Mouse (Mus musculus) layer of hippocampus, adult 8-10 months (tissue): Measurements from ENCODE around the gene Snx29. TPM values are rescaled to one million over a fixed set of nuclear protein-coding genes. Genes with fewer than 3 reads are reported as not detected.

ENCODE experiments used
- DNase-seq, 2 experiments: peaks; one replicate each; pipeline ENCODE4 v3.0.0; 2022; ENCODE audit warnings: low spot score in 2 of 2
- total RNA-seq, 4 experiments: library from RNA; stranded (reverse); gene quantifications; 2 replicates each; pipeline ENCODE4 v1.2.4; 2022

Gene Snx29
- total RNA-seq, 4 experiments from 2014 or later: 23.8 to 32.9 (median 29.4) TPM

GRCm38 (mm10) chr16:11772318-11772717 is 449.6 kb downstream of the Snx29 start:
- DNase-seq: no peak

- DNase-seq: no peak
These were observed 451.6 kb downstream of the Snx29 start for GRCm38 (mm10) chr16:11774321-11774720.

- DNase-seq: no peak
These were observed 453.8 kb downstream of the Snx29 start for GRCm38 (mm10) chr16:11776528-11776927.

- no peak for DNase-seq
These were observed 455.5 kb downstream of the Snx29 start for GRCm38 (mm10) chr16:11778191-11778590.

GRCm38 (mm10) chr16:11778715-11779460 is 456.2 kb downstream of the Snx29 start:
- peak; percentile 50 to 62 for DNase-seq

GRCm38 (mm10) chr16:11782082-11782481 is 459.4 kb downstream of the Snx29 start:
- DNase-seq: no peak

GRCm38 (mm10) chr16:11783337-11783736 is 460.6 kb downstream of the Snx29 start:
- DNase-seq: no peak

- DNase-seq: no peak
These were observed 461.6 kb downstream of the Snx29 start for GRCm38 (mm10) chr16:11784354-11784753.

- DNase-seq: no peak
These were observed 463.1 kb downstream of the Snx29 start for GRCm38 (mm10) chr16:11785806-11786205.

- no peak for DNase-seq
These were observed 467.8 kb downstream of the Snx29 start for GRCm38 (mm10) chr16:11790476-11790875.

GRCm38 (mm10) chr16:11793391-11793790 is 470.7 kb downstream of the Snx29 start:
- DNase-seq: no peak

GRCm38 (mm10) chr16:11794628-11795027 is 471.9 kb downstream of the Snx29 start:
- DNase-seq: no peak

- no peak for DNase-seq
These were observed 473.2 kb downstream of the Snx29 start for GRCm38 (mm10) chr16:11795758-11796460.

- no peak for DNase-seq
These were observed 479.3 kb downstream of the Snx29 start for GRCm38 (mm10) chr16:11801960-11802539.

Other genes with a start within 250 kb of the Snx29 start
- 10 to 100 TPM; 27.5 to 31.0 (median 29.2) TPM for gene Txndc11, start 188.3 kb upstream of the Snx29 start, total RNA-seq
- 100 to 1,000 TPM in 1 of 4 experiments, 10 to 100 TPM in 3; 72.6 to 102 (median 80.1) TPM for gene Zc3h7a, start 146.5 kb upstream of the Snx29 start, total RNA-seq
- gene Rsl1d1, start 119.6 kb upstream of the Snx29 start, total RNA-seq: 10 to 100 TPM; 53.9 to 58.9 (median 55.8) TPM
- gene Gspt1, start 68.6 kb upstream of the Snx29 start, total RNA-seq: 10 to 100 TPM; 81.2 to 88.4 (median 85.3) TPM
- gene Tnfrsf17, start 9.1 kb upstream of the Snx29 start, total RNA-seq: under 1 TPM in 3 of 4 experiments, not detected in 1; 0.57 to 0.96 (median 0.68) TPM